Mouse (Mus musculus): ENCODE results near the gene Angptl7.

DNA sequence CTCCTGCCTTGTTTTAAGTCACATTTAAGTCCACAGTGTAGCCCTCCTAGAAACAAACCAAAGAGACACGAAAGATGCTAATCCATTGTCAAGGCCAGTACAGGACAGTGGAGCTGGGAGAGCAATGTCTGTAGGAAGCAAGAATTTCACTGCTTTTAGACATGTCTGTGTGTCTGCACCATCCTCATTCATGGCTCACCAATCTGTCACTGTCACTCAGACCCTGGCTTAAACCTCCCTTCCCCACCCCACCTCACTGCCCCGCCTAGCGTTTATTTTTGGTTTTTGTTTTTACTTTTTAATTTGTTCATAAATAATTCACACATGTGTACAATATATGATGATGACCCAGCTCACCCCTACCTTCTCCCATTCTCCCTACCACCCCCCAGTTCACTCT lies 32.3 kb upstream of the Angptl7 start:
- no peak for TF ChIP-seq CTCF (conservative IDR thresholded peaks at IDR 0.05; ENCODE audit: low read length)
- no peak for TF ChIP-seq NANOG (IDR thresholded peaks at IDR 0.05; ENCODE audit: borderline replicate concordance, low read length)
- no peak for TF ChIP-seq POU5F1 (IDR thresholded peaks at IDR 0.05; ENCODE audit: borderline replicate concordance, low read length)

Measured in E14TG2a.4 (cell line).